ENCODE assay signal across 8 mouse cellular contexts in genomic region chr13:30973501-30974246, GRCm38 (mm10). TPM values are rescaled to one million over a fixed set of nuclear protein-coding genes. Genes with fewer than 3 reads are reported as not detected.
DNase-seq lines count a peak whose midpoint lies in the region; ATAC-seq lines count a peak whose summit lies in the region.

Gene Exoc2 (minus strand): TSS chr13:30974093.
Gene Gm5447 (plus strand): TSS chr13:30974204.

- peak within 1 kb of the TSS; percentile 82 for H3K9ac ChIP-seq in hindbrain, embryonic 16.5 days (ENCODE audit: low read depth, low read length)

- no peaks in the 10 kb centered on the region for H3K36me3 ChIP-seq in hindbrain, embryonic 16.5 days (ENCODE audit: control insufficient read depth, insufficient read depth, low read length)

- H3K9me3 ChIP-seq in hindbrain, embryonic 16.5 days (ENCODE audit: control insufficient read depth, low read length), result no peaks in the 10 kb centered on the region

- peak within 1 kb of the TSS; percentile 62 for H3K4me3 ChIP-seq in hindbrain, embryonic 16.5 days (ENCODE audit: low read length)

- peak within 1 kb of the TSS; percentile 82 for H3K27ac ChIP-seq in hindbrain, embryonic 16.5 days (ENCODE audit: low read depth, low read length)

- no peaks in the 10 kb centered on the region for H3K27me3 ChIP-seq in hindbrain, embryonic 16.5 days (replicated peaks; ENCODE audit: control insufficient read depth, insufficient read depth, low read length)

- peaks cover 9% of the 10 kb centered on the region; the same call in 1 of the 2 replicates for H3K4me1 ChIP-seq in hindbrain, embryonic 16.5 days (ENCODE audit: control insufficient read depth, insufficient read depth, low read depth, low read length)

- WGBS in hindbrain, embryonic 16.5 days, result under 1% methylated on average over 46 of the region's 54 CpGs

- DNase-seq in gastrocnemius, adult 18-20 months (ENCODE audit: low spot score), result peak; percentile 81
- peak; percentile 68 to 71 for DNase-seq in left cerebral cortex, adult 8-10 months (ENCODE audit: low spot score in 2 of 2)
- peak; percentile 85 for DNase-seq in right cerebral cortex, adult 18-20 months
- peak; percentile 73 for DNase-seq in urinary bladder, adult 2 months (ENCODE audit: low spot score)

- H3K4me2 ChIP-seq in hindbrain, embryonic 16.5 days (ENCODE audit: low read length), result peak within 1 kb of the TSS; percentile 70

- ATAC-seq in activated CD4-positive, CD25-positive, alpha-beta regulatory T cell, adult 4 months, result peak; percentile 73
- peak; percentile 78 for ATAC-seq in common myeloid progenitor, adult 5-6 weeks (replicated peaks; ENCODE audit: low read depth, poor library complexity, severe bottlenecking)
- ATAC-seq in hindbrain, embryonic 16.5 days, result peak; percentile 98
- ATAC-seq in megakaryocyte, adult 5-6 weeks (ENCODE audit: poor library complexity, severe bottlenecking), result peak; percentile 93

RNA-seq across cellular contexts. Expression of gene Exoc2, which starts in this region (rescaled TPM):
- 10 to 100 TPM; 71.5 to 76.1 TPM for polyA plus RNA-seq in activated CD4-positive, CD25-positive, alpha-beta regulatory T cell, adult 4 months (2017; shearing (Covaris generic))
- 50.5 and 56.9 TPM in 2 replicates for total RNA-seq in common myeloid progenitor, adult 5-6 weeks (2017)
- 10 to 100 TPM; 12.5 to 13.3 TPM for total RNA-seq in gastrocnemius, adult 18-20 months (2021)
- polyA plus RNA-seq in hindbrain, embryonic 16.5 days (2015; fragmentation: Nextera tagmentation; extraction: Ambion mirVana), result 46.7 and 51.8 TPM in 2 replicates
- total RNA-seq in left cerebral cortex, adult 8-10 months (2022), result 10 to 100 TPM; 41.5 to 47.2 (median 43.8) TPM
- 51.4 and 59.8 TPM in 2 replicates for total RNA-seq in megakaryocyte, adult 5-6 weeks (2015)
- total RNA-seq in megakaryocyte, adult 5-6 weeks (2017), result 51.5 and 53.6 TPM in 2 replicates
- polyA plus RNA-seq in urinary bladder, adult 2 months (2012; rRNA removed), result 17.8 and 20.0 TPM in 2 replicates

RNA-seq across cellular contexts. Expression of gene Gm5447, which starts in this region (rescaled TPM):
- polyA plus RNA-seq in activated CD4-positive, CD25-positive, alpha-beta regulatory T cell, adult 4 months (2017; shearing (Covaris generic)), result under 1 TPM in 1 of 2 experiments, not detected in 1; 0.19 TPM
- not detected in 2 replicates for total RNA-seq in common myeloid progenitor, adult 5-6 weeks (2017)
- total RNA-seq in gastrocnemius, adult 18-20 months (2021), result not detected
- 0.09 TPM in 1 of 2 replicates, not detected in the other for polyA plus RNA-seq in hindbrain, embryonic 16.5 days (2015; fragmentation: Nextera tagmentation; extraction: Ambion mirVana)
- total RNA-seq in left cerebral cortex, adult 8-10 months (2022), result not detected
- total RNA-seq in megakaryocyte, adult 5-6 weeks (2015), result 0.07 TPM in 1 of 2 replicates, not detected in the other
- 0.59 TPM in 1 of 2 replicates, not detected in the other for total RNA-seq in megakaryocyte, adult 5-6 weeks (2017)
- 0.08 and 0.12 TPM in 2 replicates for polyA plus RNA-seq in urinary bladder, adult 2 months (2012; rRNA removed)

Comparison
In these comparisons a context has a peak if more than half of its experiments do, and no peak if none do; other contexts are left out.
1. Peak in every context shown above with its lines: DNase-seq, ATAC-seq, H3K4me3 ChIP-seq and H3K27ac ChIP-seq.